Mouse (Mus musculus): ENCODE measurements around the gene Mapkapk5. TPM values are rescaled to one million over a fixed set of nuclear protein-coding genes. Genes with fewer than 3 reads are reported as not detected.
"Not testable (repeated sequence)": the region's sequence is repeated elsewhere in the genome, so short reads cannot be mapped to it uniquely, and the experiment has no call there.

The Mapkapk5 gene
- polyA plus RNA-seq, 1 experiment from 2014 or later, result 72.2 TPM

DNA sequence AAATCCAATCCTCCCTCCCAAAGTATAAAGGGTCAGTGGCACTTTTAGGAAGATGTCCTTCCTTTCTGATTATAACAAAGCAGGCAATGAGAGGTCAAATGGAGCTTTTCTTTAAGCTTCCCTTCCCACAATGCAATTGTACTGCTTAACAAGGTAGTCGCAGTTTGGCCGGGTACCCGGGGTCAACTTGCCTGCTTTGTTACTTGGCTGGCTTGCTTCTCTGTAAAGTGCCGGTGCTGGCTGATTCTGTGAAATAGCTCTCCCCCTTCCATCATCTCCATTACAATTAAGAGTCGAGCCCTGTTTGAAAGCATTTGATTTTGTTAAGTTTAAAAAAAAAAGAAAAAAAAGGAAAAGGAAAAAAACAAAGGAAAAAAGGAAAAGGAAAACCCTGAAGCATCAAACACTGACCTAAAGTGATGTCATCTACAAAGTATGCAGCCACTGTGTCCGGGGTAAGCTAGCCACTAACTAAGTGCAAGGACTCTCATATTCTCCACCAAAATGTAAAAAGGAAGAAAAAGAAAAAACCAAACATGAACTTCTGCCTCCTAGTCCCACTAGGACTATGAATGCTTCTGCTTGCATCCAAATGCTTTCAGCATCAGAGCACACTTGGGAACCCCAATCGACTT lies 8.7 kb downstream of the Mapkapk5 start:
- CTCF ChIA-PET, result interaction anchor here (1.3 to 1.5 kb wide), 2 partner anchors 12 to 15 kb away, joined by 4 to 6 read pairs; no protein-coding TSS in a partner anchor
- TF ChIP-seq CTCF (IDR thresholded peaks at IDR 0.05), result no peak
- ATAC-seq (peak; percentile 57), DNase-seq (ENCODE audit: low read depth, low spot score) (no peak)
- no peaks in the 10 kb centered on the region for H3K27me3 ChIP-seq
- in situ Hi-C loops (cut with MboI; ENCODE audit: low pct_unique_long_range_greater_than_20kb), result no loop called here
- POLR2A ChIA-PET, result interaction anchor here (0.6 kb wide), 1 partner anchor 55 kb away, joined by 3 read pairs; no protein-coding TSS in a partner anchor

DNA sequence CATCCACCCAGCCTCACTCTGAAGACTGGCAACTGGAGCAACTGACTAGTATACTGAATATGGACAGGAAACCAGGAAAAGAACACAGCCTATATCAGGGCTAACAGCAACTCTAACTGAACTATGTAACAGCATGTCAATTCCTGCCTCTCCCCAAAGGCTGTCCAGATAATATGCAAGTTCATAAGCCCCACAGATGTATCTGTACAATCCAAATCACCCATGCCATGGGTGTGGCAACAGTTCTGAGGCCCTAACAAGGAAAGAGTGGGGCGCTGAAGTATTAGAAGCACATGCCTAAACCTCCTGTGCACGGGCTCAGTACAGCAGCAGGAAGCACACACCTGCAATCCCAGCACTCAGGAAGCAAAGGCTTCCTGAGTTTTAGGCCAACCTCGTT lies 10.6 kb downstream of the Mapkapk5 start:
- in situ Hi-C loops (cut with MboI; ENCODE audit: low pct_unique_long_range_greater_than_20kb), result no loop called here
- no peak for TF ChIP-seq CTCF (IDR thresholded peaks at IDR 0.05)
- POLR2A ChIA-PET, result no interaction called here
- ATAC-seq (no peak), DNase-seq (ENCODE audit: low read depth, low spot score) (no peak)
- no peaks in the 10 kb centered on the region for H3K27me3 ChIP-seq
- CTCF ChIA-PET, result no interaction called here

DNA sequence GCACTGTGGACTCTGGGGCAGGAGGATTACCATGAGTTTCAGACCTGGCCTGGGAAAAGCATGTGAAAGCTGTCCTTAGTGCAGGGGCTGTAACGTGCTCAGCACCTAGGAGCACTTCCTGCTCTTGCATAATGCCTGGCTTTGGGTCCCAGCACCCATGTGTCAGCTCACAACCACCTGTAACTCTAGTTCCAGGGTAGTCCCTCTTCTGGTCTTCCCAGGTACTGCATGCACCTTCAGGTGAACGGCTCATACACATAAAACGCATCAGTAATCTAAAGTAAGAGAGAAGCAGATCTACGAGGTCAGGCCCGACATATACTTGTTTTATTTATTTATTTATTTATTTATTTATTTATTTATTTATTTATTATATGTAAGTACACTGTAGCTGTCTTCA lies 11.2 kb downstream of the Mapkapk5 start:
- in situ Hi-C loops (cut with MboI; ENCODE audit: low pct_unique_long_range_greater_than_20kb), result no loop called here
- POLR2A ChIA-PET, result no interaction called here
- ATAC-seq (no peak), DNase-seq (ENCODE audit: low read depth, low spot score) (no peak)
- CTCF ChIA-PET, result no interaction called here
- H3K27me3 ChIP-seq, result no peaks in the 10 kb centered on the region
- no peak for TF ChIP-seq CTCF (IDR thresholded peaks at IDR 0.05)

DNA sequence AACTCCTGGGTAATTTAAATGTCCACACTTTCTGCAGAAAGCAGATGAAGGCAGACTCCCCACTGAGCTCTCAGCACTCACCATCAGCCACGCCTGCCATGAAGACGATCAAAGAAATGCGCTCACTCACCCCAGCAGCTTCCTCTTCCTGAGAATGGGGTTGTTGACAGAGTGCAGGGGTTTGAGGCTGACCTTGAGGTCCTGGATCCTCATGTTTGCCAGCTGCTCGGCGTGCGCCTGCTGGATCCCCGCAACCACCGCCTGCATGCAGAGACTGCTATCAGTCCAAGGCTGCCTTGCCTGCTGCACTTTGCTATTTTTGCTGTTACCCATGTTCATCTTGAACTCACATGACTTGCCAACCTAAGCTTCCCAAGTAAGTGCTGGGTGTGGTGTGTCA lies 18.7 kb downstream of the Mapkapk5 start:
- no peak for TF ChIP-seq CTCF (IDR thresholded peaks at IDR 0.05)
- POLR2A ChIA-PET, result no interaction called here
- no peak for ATAC-seq
- H3K27me3 ChIP-seq, result no peaks in the 10 kb centered on the region
- no peak for DNase-seq (ENCODE audit: low read depth, low spot score)
- CTCF ChIA-PET, result no interaction called here
- in situ Hi-C loops (cut with MboI; ENCODE audit: low pct_unique_long_range_greater_than_20kb), result no loop called here

DNA sequence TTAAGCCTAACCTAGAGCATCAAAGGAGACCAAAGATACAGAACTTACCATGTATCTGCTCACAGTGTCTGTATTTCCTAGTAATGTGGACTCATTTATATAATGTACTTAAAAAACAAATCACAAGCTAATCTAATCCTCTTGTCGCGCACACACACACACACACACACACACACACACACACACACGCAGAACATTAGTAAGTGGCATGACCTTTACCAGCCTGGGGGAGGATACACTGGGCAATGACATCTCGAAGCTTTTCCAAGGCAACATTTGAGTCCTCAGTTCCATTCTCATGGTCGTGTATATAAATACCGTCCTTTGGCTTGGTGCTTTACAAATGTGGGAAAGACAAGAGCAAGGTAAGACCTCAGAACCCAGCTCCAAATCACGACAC lies 19.2 kb downstream of the Mapkapk5 start:
- no peaks in the 10 kb centered on the region for H3K27me3 ChIP-seq
- ChIA-PET POLR2A (no interaction called here), CTCF (no interaction called here)
- DNase-seq (ENCODE audit: low read depth, low spot score) (no peak), ATAC-seq (no peak)
- no peak for TF ChIP-seq CTCF (IDR thresholded peaks at IDR 0.05)
- in situ Hi-C loops (cut with MboI; ENCODE audit: low pct_unique_long_range_greater_than_20kb), result no loop called here

DNA sequence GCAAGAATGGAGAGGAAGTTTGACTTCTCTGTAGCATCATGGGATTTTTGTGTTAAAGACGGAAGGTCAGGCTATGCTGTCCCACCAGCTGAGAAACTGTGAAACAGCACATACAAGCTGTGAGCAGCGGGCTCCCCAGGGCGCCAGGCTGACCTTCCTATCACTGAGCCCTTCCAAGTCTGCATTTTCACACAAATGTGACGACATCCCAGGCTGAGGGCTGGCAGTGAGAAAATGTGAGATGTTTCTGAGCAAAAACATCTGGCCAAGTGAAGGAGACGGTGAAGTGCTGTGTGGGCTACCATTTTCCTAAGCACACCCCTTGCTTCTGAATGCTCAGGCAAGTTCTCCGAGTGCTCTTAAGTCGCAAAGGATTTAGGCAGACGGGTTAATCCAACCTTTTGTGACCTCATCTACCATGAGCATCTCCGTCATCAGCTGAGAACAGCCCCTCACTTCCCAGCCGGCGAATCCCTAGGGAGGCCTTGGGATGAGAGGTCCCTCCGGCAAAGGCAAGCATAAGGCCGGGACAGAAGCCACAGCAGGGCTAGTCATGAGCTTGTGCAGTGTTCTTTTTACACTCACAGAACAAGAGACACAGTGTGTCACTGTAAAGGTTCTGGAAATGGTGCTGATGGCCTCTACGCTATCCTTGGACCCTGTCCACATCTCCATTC lies 19.8 kb downstream of the Mapkapk5 start:
- DNase-seq (ENCODE audit: low read depth, low spot score) (no peak), ATAC-seq (no peak)
- CTCF ChIA-PET, result interaction anchor here (1.4 to 1.9 kb wide), 2 partner anchors 11 to 80 kb away, joined by 3 to 6 read pairs; no protein-coding TSS in a partner anchor
- H3K27me3 ChIP-seq, result no peaks in the 10 kb centered on the region
- TF ChIP-seq CTCF (IDR thresholded peaks at IDR 0.05), result no peak
- POLR2A ChIA-PET, result no interaction called here
- in situ Hi-C loops (cut with MboI; ENCODE audit: low pct_unique_long_range_greater_than_20kb), result no loop called here

DNA sequence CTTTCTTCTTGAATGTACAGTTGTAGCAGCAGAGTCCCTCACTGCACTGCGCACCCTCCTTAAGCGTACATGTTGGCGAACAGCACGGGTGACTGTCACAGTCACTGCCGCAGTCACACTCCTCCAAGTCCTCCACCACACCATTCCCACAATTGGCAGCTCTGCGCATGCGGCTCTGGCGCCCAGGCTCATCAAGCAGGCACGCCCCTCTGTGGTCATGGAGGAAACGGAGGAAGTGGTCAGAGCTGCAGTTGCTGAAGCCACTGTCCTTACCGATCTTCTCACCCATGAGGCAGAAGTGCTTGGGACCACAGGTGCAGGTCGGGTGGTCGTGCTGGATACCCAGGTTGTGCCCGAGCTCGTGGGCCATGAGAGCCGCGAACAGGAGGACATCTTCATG lies 25.9 kb downstream of the Mapkapk5 start:
- H3K27me3 ChIP-seq; ATAC-seq; DNase-seq (ENCODE audit: low read depth, low spot score); CTCF ChIA-PET; in situ Hi-C loops (cut with MboI; ENCODE audit: low pct_unique_long_range_greater_than_20kb); POLR2A ChIA-PET: not testable (repeated sequence)

DNA sequence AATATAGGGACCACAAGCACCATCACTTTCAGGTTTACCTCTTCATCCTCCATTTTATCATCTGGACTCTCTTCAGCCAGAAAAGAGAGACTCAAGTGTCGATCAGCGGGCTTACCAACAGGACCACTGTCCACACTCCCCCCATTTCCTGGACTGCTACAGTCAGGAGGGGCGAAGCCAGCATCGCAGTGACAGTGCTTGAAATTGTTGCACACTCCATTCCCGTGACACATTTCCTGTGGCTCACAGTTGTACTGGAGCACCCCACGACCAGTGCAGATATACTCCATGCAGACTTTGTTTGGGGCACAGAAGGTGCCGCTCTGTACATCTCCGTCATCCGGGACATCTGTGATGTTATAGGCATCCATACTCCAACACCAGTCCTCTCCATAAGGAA lies 26.7 kb downstream of the Mapkapk5 start:
- no peak for ATAC-seq
- H3K27me3 ChIP-seq, result no peaks in the 10 kb centered on the region
- in situ Hi-C loops (cut with MboI; ENCODE audit: low pct_unique_long_range_greater_than_20kb), result no loop called here
- ChIA-PET POLR2A (no interaction called here), CTCF (no interaction called here)
- TF ChIP-seq CTCF (IDR thresholded peaks at IDR 0.05), result no peak
- DNase-seq (ENCODE audit: low read depth, low spot score), result no peak

DNA sequence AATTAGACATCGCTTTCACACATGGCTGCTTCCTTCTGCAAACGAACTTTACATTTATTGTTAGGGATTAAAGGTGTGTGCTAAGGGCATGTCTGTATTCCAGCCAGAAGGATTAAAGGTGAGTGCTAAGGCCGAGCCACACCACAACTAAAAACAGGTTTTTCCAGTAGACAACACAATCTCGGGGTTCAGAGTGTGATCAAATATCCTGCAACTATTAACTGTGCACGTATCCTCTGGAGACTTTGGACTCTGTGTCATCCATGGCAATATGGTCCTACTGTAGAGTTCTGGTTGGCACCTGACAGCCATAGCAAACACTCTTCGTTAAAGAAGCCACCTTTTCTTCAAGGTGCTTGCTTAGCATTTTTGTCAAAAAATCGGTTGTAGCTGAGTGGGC lies 35.7 kb downstream of the Mapkapk5 start:
- POLR2A ChIA-PET, result no interaction called here

DNA sequence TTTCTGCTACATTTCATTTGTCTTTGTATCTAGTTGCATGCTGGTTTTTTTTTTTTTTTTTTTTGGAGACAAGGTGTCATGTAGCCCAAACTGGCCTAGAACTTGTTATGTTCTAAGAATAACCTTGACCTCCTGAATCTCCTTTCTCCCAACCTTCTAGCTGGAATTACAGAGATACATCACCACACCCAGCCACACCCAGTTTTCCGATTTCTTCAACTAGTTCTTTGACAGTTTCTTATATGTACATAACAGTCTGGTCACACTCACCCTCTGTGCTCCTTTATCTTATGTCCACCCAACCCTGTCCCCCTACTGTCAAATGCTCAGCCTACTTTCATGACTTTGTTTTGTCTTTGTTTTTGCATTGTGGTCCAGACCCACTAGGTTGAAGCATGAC lies 38.9 kb downstream of the Mapkapk5 start:
- CTCF ChIA-PET, result no interaction called here
- POLR2A ChIA-PET, result no interaction called here
- DNase-seq (ENCODE audit: low read depth, low spot score) (no peak), ATAC-seq (no peak)
- in situ Hi-C loops (cut with MboI; ENCODE audit: low pct_unique_long_range_greater_than_20kb), result no loop called here
- no peak for TF ChIP-seq CTCF (IDR thresholded peaks at IDR 0.05)
- H3K27me3 ChIP-seq, result no peaks in the 10 kb centered on the region

More for the DNA sequence above, 35.7 kb downstream of the Mapkapk5 start:
- no peaks in the 10 kb centered on the region for H3K27me3 ChIP-seq
- in situ Hi-C loops (cut with MboI; ENCODE audit: low pct_unique_long_range_greater_than_20kb), result no loop called here
- no peak for DNase-seq (ENCODE audit: low read depth, low spot score)
- TF ChIP-seq CTCF (IDR thresholded peaks at IDR 0.05), result no peak
- no peak for ATAC-seq
- CTCF ChIA-PET, result interaction anchor here (0.9 kb wide), 1 partner anchor 11 kb away, joined by 3 read pairs; no protein-coding TSS in a partner anchor

DNA sequence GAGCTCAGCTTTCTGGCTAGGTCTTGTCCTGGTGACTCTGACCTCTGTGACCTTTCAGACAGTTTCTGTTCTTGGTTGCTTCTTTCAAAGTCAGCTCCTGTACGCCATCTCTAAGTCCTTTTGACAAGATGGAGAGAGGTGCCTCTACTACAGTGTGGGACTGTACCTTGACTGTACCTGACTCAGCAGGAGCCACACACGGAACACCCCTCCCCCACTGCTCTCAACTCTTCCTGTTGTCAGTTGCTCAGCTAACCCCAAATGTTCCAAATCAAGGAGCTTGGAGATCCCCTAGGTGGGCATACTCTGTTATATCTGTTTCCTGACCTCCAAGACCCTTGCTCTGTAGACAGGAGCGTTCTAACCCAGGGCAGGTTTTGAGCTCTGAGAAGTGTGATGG lies 42.5 kb downstream of the Mapkapk5 start, which contains the start of gene Adam1b:
Gene Adam1b, minus strand, starts transcription at position 205 of the 400 bp plus-strand sequence.
- ATAC-seq (no peak), DNase-seq (ENCODE audit: low read depth, low spot score) (no peak)
- ChIA-PET CTCF (interaction anchor here (1.0 to 1.1 kb wide), 2 partner anchors 10 to 26 kb away, joined by 3 read pairs; no protein-coding TSS in a partner anchor), POLR2A (no interaction called here)
- no peak for TF ChIP-seq CTCF (IDR thresholded peaks at IDR 0.05)
- no peaks in the 10 kb centered on the region for H3K27me3 ChIP-seq
- in situ Hi-C loops (cut with MboI; ENCODE audit: low pct_unique_long_range_greater_than_20kb), result no loop called here

DNA sequence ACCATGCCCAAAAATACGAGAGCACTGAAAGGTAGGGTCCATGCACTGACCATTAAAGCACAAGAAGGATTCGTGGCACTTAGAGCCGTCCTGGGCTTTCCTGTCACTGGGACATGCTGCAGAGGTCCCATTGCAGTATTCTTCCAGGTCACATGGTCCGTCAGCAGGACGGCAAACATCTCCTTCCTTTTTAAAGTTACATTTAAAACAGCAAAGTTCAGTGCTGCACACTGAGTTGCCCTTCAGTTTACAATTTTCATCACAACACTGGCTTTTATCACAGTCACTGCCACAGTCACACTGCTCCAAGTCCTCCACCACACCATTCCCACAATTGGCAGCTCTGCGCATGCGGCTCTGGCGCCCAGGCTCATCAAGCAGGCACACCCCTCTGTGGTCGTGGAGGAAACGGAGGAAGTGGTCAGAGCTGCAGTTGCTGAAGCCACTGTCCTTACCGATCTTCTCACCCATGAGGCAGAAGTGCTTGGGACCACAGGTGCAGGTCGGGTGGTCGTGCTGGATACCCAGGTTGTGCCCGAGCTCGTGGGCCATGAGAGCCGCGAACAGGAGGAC lies 44.2 kb downstream of the Mapkapk5 start:
- H3K27me3 ChIP-seq; CTCF ChIA-PET; ATAC-seq; POLR2A ChIA-PET; DNase-seq (ENCODE audit: low read depth, low spot score); in situ Hi-C loops (cut with MboI; ENCODE audit: low pct_unique_long_range_greater_than_20kb): not testable (repeated sequence)
